Mouse (Mus musculus): ENCODE data around the gene Hnrnpc. TPM values are rescaled to one million over a fixed set of nuclear protein-coding genes. Genes with fewer than 3 reads are reported as not detected.

Hnrnpc gene
- 691 and 1,274 TPM in 2 replicates for polyA plus RNA-seq (2012; rRNA removed)

DNA sequence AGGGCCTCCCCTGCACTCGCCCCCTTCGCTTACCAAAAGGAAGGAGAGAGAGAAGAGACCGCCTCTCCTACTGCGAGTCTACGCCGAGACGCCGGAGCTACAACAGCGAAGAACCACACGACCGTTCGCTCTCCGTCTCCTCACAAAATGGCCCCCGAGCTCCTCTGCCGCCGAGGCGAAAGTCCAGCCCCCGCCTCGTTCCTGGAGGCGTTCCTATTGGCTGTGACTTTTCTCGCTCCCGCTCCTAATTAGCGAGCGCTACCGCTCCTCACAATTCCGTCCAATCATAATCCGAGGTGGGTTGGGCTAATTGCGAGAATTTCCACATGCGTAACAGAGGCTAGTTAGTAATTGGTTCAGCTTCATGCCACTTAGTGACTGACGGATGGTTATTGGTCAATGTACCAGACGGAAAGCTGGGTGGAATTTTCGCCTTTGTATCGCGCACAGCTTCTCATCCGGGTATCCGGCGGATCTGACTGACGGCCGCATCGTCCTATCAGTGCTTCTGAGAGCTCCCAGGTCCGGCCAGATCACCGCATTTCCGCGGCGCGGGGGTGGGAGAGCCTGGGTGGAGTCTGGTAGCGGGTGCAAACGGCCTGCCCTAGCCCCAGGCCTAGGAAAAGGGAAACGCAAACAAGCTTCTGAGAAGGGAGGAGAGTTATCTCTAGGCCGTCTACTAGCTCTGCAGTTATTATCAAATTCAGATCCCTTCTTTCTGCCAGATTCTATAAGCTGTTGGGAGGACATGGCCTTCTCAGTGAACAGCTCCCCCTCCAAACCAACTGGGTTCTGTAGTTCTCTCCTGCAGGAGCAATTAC lies at the start of gene Hnrnpc:
TSS of gene Hnrnpc (minus strand) at position 173 of the 821 bp plus-strand sequence.

DNA sequence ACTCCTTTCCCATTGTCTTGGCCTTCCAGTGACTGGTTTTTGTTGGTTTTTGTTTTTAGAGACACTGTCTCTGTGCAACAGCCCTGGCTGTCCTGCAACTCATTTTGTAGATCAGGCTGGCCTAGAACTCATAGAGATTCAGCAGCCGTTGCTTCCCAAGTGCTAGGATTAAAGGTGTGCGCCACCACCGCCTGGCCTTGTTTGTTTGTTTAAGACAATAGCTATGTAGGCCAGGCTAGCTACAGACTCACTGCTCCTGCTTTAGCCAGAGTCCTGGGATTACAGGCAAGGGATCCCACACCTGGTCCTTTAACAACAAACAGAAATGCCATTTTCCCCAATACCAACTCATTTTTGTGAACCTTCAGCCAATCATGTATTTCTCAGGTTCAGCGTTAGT lies 6.5 kb upstream of the Hnrnpc start, which contains the start of gene Rpgrip1:
TSS of gene Rpgrip1 (plus strand) at position 359 of the 400 bp plus-strand sequence.

DNA sequence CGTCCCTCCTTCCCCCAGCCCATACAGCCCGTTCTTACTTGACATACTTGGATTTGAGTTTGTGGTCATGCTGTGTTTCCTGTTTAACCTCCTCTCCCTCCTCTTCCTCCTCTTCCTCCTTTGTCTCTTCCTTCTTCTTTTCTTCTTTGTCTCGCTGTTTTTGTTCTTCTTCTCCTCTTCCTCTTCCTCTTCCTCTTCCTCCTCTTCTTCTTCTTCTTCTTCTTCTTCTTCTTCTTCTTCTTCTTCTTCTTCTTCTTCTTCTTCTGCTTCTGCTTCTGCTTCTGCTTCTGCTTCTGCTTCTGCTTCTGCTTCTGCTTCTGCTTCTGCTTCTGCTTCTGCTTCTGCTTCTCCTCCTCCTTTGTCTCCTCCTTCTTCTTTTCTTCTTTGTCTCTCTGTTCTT lies 61.5 kb downstream of the Hnrnpc start, which contains the start of gene Olfr221:
TSS of gene Olfr221 (minus strand) at position 101 of the 400 bp plus-strand sequence.

Other genes with a start within 250 kb of the Hnrnpc start
- gene Mettl17, start 219.2 kb downstream of the Hnrnpc start, polyA plus RNA-seq (2012; rRNA removed), result 40.3 and 57.0 TPM in 2 replicates
- 3.3 and 3.7 TPM in 2 replicates for gene Slc39a2, start 211.1 kb downstream of the Hnrnpc start, polyA plus RNA-seq (2012; rRNA removed)
- 10.3 and 13.9 TPM in 2 replicates for gene Ndrg2, start 189.9 kb downstream of the Hnrnpc start, polyA plus RNA-seq (2012; rRNA removed)
- gene Tppp2, start 185.6 kb downstream of the Hnrnpc start, polyA plus RNA-seq (2012; rRNA removed), result not detected in 2 replicates
- not detected in 2 replicates for gene Rnase13, start 181.3 kb downstream of the Hnrnpc start, polyA plus RNA-seq (2012; rRNA removed)
- 94.3 and 142 TPM in 2 replicates for gene Arhgef40, start 119.3 kb downstream of the Hnrnpc start, polyA plus RNA-seq (2012; rRNA removed)
- gene Tmem253, start 88.4 kb downstream of the Hnrnpc start, polyA plus RNA-seq (2012; rRNA removed), result 1.6 and 1.7 TPM in 2 replicates
- 172 and 232 TPM in 2 replicates for gene Zfp219, start 83.3 kb downstream of the Hnrnpc start, polyA plus RNA-seq (2012; rRNA removed)
- gene Olfr221, start 61.6 kb downstream of the Hnrnpc start, polyA plus RNA-seq (2012; rRNA removed), result not detected in 2 replicates
- gene Rpgrip1, start 6.7 kb upstream of the Hnrnpc start, polyA plus RNA-seq (2012; rRNA removed), result 0.92 and 2.0 TPM in 2 replicates
- gene Supt16, start 93.4 kb upstream of the Hnrnpc start, polyA plus RNA-seq (2012; rRNA removed), result 88.7 and 139 TPM in 2 replicates
- gene Chd8, start 153.8 kb upstream of the Hnrnpc start, polyA plus RNA-seq (2012; rRNA removed), result 74.1 and 82.3 TPM in 2 replicates
- gene Tox4, start 175.1 kb upstream of the Hnrnpc start, polyA plus RNA-seq (2012; rRNA removed), result 28.4 and 39.3 TPM in 2 replicates
- 30.9 and 33.6 TPM in 2 replicates for gene Rab2b, start 175.5 kb upstream of the Hnrnpc start, polyA plus RNA-seq (2012; rRNA removed)
- gene Mettl3, start 201.1 kb upstream of the Hnrnpc start, polyA plus RNA-seq (2012; rRNA removed), result 58.3 and 65.0 TPM in 2 replicates
- 52.9 and 56.9 TPM in 2 replicates for gene Sall2, start 224.7 kb upstream of the Hnrnpc start, polyA plus RNA-seq (2012; rRNA removed)